Mouse (Mus musculus): ENCODE measurements around the gene Syt12. TPM values are rescaled to one million over a fixed set of nuclear protein-coding genes. Genes with fewer than 3 reads are reported as not detected.

The Syt12 gene
- polyA plus RNA-seq, 1 experiment from 2014 or later, result 0.27 TPM

DNA sequence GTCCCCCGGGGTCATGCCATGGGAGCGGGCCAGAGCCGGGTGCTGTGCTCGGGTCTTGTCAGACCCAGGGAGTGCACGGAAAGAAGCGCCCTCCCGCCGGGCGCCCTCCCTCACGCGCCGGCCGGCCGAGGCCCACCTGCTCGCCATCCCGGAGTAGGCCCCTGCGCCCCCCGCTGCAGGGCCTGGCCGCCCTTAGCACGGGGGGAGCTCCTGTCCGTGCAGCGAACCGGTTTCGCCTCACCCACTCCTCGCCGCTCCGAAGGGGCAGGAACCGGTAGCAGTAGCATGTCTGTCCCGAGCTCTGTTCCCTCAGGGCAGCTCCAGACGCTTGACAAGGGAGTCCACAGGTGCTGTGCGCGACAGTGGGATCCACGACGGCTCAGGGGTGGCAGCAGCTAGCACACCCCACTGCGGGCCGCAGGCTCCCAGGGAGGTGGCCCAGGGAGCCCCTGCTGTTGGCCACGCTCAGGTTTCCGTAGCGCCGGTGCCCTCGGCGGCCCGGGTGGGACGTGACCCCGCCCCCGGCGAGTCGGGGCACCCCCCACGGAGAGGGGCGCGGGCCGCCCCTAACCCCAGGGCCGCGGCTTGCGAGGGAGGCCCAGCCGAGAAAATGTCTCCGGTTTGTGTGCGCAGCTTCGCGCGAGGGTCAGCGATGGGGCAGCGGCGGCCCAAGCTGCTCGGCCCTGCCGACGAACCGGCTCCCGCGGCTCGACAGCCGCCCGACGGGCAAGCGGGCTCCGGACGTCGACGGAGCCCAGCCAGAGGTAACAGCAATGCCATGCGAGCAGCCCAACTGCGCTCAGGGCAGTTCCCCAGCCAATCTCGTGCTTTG is 79.2 kb downstream of the Syt12 start, which contains the start of gene Kdm2a:
Gene Kdm2a (minus strand): TSS at position 488 of the 832 bp plus-strand sequence.
- ATAC-seq (replicated peaks; ENCODE audit: low FRiP score), result peak; percentile 10
- 2% methylated on average over 81 of the region's 82 CpGs for WGBS
- peaks cover 3% of the 10 kb centered on the region; the same call in 1 of the 2 replicates for H3K36me3 ChIP-seq (ENCODE audit: control insufficient read depth, insufficient read depth, low read length)

DNA sequence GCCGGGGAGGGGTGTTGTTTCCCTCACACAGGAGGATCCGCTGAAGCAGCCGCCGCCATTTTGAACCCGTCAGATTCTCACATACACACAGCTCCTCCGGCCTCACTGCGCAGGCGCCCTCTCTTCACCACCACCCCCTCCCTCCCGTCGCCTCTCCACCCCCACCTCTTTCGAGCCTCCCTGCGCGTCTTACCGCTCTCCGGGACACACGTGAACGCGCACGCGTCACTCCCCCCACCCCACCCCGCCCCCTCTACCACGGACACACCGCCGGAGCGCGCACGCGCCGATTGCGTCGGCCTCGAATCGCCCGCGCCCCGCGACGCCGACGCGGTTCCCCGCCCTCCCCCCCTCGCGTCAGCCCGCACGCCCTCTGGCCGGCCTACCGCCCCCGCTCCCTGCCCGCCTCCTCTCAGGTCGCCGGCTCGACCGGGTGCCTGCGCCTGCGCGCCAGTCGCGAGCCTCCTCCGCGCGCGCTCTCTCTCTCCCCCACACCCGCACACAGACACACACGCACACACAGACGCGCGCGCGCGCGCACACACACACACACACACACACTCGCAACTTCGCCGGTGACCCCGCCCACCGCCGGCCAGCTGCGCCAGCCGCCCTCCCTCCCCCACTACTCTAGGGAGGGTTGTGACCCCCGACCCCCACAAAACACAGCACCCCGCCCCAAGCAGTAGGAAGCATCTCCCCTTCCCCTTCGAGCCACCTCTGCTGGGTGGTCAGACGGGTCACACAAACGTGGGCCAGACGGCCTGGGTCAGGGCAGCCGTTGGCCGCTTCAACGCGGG is 80.0 kb downstream of the Syt12 start:
- peak overlapping the region; percentile 80 for H3K4me3 ChIP-seq (ENCODE audit: low read depth, low read length)
- DNase-seq (ENCODE audit: low spot score), result peak; percentile 99
- peak overlapping the region; percentile 91 for H3K9ac ChIP-seq (ENCODE audit: low read depth, low read length)
- H3K27ac ChIP-seq (ENCODE audit: low read depth, low read length), result peak overlapping the region; percentile 87
- ATAC-seq (replicated peaks; ENCODE audit: low FRiP score), result peak; percentile 91
- H3K4me1 ChIP-seq (replicated peaks; ENCODE audit: control insufficient read depth, insufficient read depth, low read length), result peaks cover 19% of the 10 kb centered on the region
- H3K9me3 ChIP-seq (ENCODE audit: control insufficient read depth, low read length), result no peaks in the 10 kb centered on the region
- H3K4me2 ChIP-seq, result peak overlapping the region; percentile 99
- no peaks in the 10 kb centered on the region for H3K27me3 ChIP-seq (replicated peaks; ENCODE audit: control insufficient read depth, insufficient read depth, low read length)
- peaks cover 3% of the 10 kb centered on the region; the same call in 1 of the 2 replicates for H3K36me3 ChIP-seq (ENCODE audit: control insufficient read depth, insufficient read depth, low read length)
- under 1% methylated on average over 77 of the region's 90 CpGs for WGBS

More for the DNA sequence above, 79.2 kb downstream of the Syt12 start, which contains the start of gene Kdm2a:
- peak within 1 kb of the TSS; percentile 80 for H3K4me3 ChIP-seq (ENCODE audit: low read depth, low read length)
- no peaks in the 10 kb centered on the region for H3K9me3 ChIP-seq (ENCODE audit: control insufficient read depth, low read length)
- peak within 1 kb of the TSS; percentile 88 for H3K9ac ChIP-seq (ENCODE audit: low read depth, low read length)
- peak; percentile 78 for DNase-seq (ENCODE audit: low spot score)
- H3K4me1 ChIP-seq (replicated peaks; ENCODE audit: control insufficient read depth, insufficient read depth, low read length), result peaks cover 19% of the 10 kb centered on the region
- peak within 1 kb of the TSS; percentile 99 for H3K4me2 ChIP-seq
- H3K27me3 ChIP-seq (replicated peaks; ENCODE audit: control insufficient read depth, insufficient read depth, low read length), result no peaks in the 10 kb centered on the region
- peak within 1 kb of the TSS; percentile 87 for H3K27ac ChIP-seq (ENCODE audit: low read depth, low read length)

GRCm38 (mm10) chr19:4396081-4396997 is 80.9 kb downstream of the Syt12 start:
- peaks cover 19% of the 10 kb centered on the region for H3K4me1 ChIP-seq (replicated peaks; ENCODE audit: control insufficient read depth, insufficient read depth, low read length)
- no peaks in the 10 kb centered on the region for H3K9me3 ChIP-seq (ENCODE audit: control insufficient read depth, low read length)
- H3K4me2 ChIP-seq, result peak overlapping the region; percentile 84
- H3K27me3 ChIP-seq (replicated peaks; ENCODE audit: control insufficient read depth, insufficient read depth, low read length), result no peaks in the 10 kb centered on the region
- DNase-seq (ENCODE audit: low spot score), result peak; percentile 48
- peak; percentile 19 for ATAC-seq (replicated peaks; ENCODE audit: low FRiP score)
- under 1% methylated on average over 62 of the region's 80 CpGs for WGBS
- peak overlapping the region; percentile 87 for H3K27ac ChIP-seq (ENCODE audit: low read depth, low read length)
- peak overlapping the region; percentile 80 for H3K4me3 ChIP-seq (ENCODE audit: low read depth, low read length)
- H3K9ac ChIP-seq (ENCODE audit: low read depth, low read length), result peak overlapping the region; percentile 91
- H3K36me3 ChIP-seq (ENCODE audit: control insufficient read depth, insufficient read depth, low read length), result peaks cover 5% of the 10 kb centered on the region; the same call in 1 of the 2 replicates

Other genes starting within 250 kb of the Syt12 start
- 22.1 and 24.9 TPM in 2 replicates for gene Pold4, start 245.5 kb downstream of the Syt12 start, polyA plus RNA-seq (2014; fragmentation: Nextera tagmentation; extraction: Ambion mirVana)
- 3.2 and 3.3 TPM in 2 replicates for gene Ssh3, start 208.3 kb downstream of the Syt12 start, polyA plus RNA-seq (2014; fragmentation: Nextera tagmentation; extraction: Ambion mirVana)
- 2.9 and 3.2 TPM in 2 replicates for gene Ankrd13d, start 194.3 kb downstream of the Syt12 start, polyA plus RNA-seq (2014; fragmentation: Nextera tagmentation; extraction: Ambion mirVana)
- gene Grk2, start 171.2 kb downstream of the Syt12 start, polyA plus RNA-seq (2014; fragmentation: Nextera tagmentation; extraction: Ambion mirVana), result 22.1 and 23.1 TPM in 2 replicates
- gene Kdm2a, start 79.2 kb downstream of the Syt12 start, polyA plus RNA-seq (2014; fragmentation: Nextera tagmentation; extraction: Ambion mirVana), result 39.8 and 40.2 TPM in 2 replicates
- 10.3 and 14.3 TPM in 2 replicates for gene Rhod, start 38.0 kb downstream of the Syt12 start, polyA plus RNA-seq (2014; fragmentation: Nextera tagmentation; extraction: Ambion mirVana)
- 0.14 TPM in 1 of 2 replicates, not detected in the other for gene 2010003K11Rik, start 21.1 kb upstream of the Syt12 start, polyA plus RNA-seq (2014; fragmentation: Nextera tagmentation; extraction: Ambion mirVana)
- gene Pcx, start 33.0 kb upstream of the Syt12 start, polyA plus RNA-seq (2014; fragmentation: Nextera tagmentation; extraction: Ambion mirVana), result 18.6 and 21.0 TPM in 2 replicates
- 2.2 and 3.3 TPM in 2 replicates for gene Lrfn4, start 138.2 kb upstream of the Syt12 start, polyA plus RNA-seq (2014; fragmentation: Nextera tagmentation; extraction: Ambion mirVana)
- gene Rce1, start 148.2 kb upstream of the Syt12 start, polyA plus RNA-seq (2014; fragmentation: Nextera tagmentation; extraction: Ambion mirVana), result 52.5 and 52.9 TPM in 2 replicates
- 0.82 and 2.0 TPM in 2 replicates for gene Gm960, start 221.2 kb upstream of the Syt12 start, polyA plus RNA-seq (2014; fragmentation: Nextera tagmentation; extraction: Ambion mirVana)
- 0.75 and 0.97 TPM in 2 replicates for gene Sptbn2, start 233.7 kb upstream of the Syt12 start, polyA plus RNA-seq (2014; fragmentation: Nextera tagmentation; extraction: Ambion mirVana)

Data from liver, embryonic 11.5 days (tissue).